Mouse (Mus musculus) heart, postnatal 0 days (tissue): Measurements from ENCODE around the gene Cdc14a.

ENCODE experiments used
- CTCF ChIP-seq: IDR thresholded peaks from 2 replicates; pipeline ENCODE4 v1.5.1; 2016; ENCODE audit warnings: antibody characterized with exemption, control low read depth, low read depth
- EP300 ChIP-seq: IDR thresholded peaks from 2 replicates; pipeline ENCODE4 v1.6.1; 2016; ENCODE audit warnings: antibody characterized with exemption, low read depth

DNA sequence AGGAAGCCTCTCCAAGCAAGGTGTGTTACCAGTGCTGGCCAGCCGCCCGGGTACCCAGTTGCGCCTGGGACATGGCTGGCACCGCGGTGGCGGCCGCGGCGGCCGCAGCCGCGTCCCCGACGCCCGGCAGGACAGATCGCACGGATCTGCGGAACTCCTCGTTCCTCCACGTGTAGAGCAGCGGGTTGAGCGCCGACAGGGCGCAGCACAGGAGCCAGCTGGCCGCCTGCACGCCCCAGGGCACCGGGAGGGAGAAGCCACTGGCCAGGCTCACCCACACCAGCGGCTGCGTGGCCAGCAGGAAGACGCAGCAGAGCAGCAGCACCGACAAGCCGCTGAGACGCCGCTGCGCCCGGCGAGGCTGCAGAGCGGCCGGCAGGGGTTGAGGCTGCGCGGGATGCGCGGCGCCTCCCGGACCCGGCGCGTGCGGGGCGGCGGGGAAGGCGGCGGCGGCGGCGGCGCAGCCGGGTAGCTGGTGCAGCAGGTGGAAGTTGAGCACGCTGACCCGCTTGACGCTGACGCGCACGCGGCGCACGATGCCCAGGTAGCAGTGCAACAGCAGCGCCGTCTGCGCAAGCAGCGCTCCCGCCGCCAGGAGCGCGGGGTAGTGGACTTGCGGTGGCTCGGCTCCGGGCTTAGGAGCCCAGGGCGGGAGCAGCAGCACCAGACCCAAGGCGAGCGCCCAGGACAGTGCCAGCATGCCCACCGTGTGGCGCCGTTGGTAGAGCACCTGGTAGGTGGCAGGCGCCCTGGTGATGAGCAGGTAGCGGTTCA lies 172.2 kb downstream of the Cdc14a start:
- TF ChIP-seq CTCF (no peak), EP300 (no peak)
